In the genomic region with DNA sequence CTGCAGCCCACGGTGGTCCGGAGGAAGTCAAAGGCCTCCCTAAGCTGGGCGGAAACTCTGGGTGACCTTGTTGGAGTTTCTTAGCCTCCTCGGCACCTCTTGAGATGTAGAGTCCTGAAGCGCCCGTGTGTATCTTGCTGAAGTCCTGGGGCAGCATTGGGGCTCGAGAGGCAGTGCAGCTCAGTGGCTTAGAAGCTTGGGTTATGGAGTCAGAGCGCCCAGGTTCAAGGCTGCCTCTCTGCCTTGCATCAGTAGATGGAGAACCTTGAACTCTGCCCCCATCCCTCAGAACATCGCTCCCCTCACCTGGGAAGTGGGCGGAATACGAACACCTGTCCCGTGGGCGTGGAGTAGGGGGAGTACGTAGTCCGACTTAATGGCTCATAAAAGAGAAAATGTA, we compare ENCODE assay signal across 7 mouse cellular contexts. TPM values are rescaled to one million over a fixed set of nuclear protein-coding genes. Genes with fewer than 3 reads are reported as not detected.
DNase-seq lines count a peak whose midpoint lies in the region; ATAC-seq and TF ChIP-seq lines count a peak whose summit lies in the region.

No protein-coding gene starts in this region.

- H3K36me3 ChIP-seq in lung, embryonic 14.5 days (ENCODE audit: insufficient read depth): no peaks in the 10 kb centered on the region
- H3K36me3 ChIP-seq in forebrain, embryonic 12.5 days (replicated peaks): peaks cover 5% of the 10 kb centered on the region; the same call in 1 of the 2 replicates
- H3K36me3 ChIP-seq in limb, embryonic 12.5 days: no peaks in the 10 kb centered on the region
- H3K36me3 ChIP-seq in small intestine, adult 2 months (ENCODE audit: control insufficient read depth, insufficient read depth, low read length): peaks cover 2% of the 10 kb centered on the region; the same call in 1 of the 2 replicates

- peak overlapping the region; percentile 85 for H3K4me2 ChIP-seq in lung, embryonic 14.5 days
- peak overlapping the region; percentile 76 for H3K4me2 ChIP-seq in forebrain, embryonic 12.5 days
- peak overlapping the region; percentile 75 for H3K4me2 ChIP-seq in limb, embryonic 12.5 days

- peak overlapping the region; percentile 85 for H3K4me3 ChIP-seq in lung, embryonic 14.5 days (ENCODE audit: low read depth, low read length)
- peak overlapping the region; percentile 76 for H3K4me3 ChIP-seq in forebrain, embryonic 12.5 days (replicated peaks)
- H3K4me3 ChIP-seq in limb, embryonic 12.5 days (replicated peaks): peak overlapping the region; percentile 74
- H3K4me3 ChIP-seq in small intestine, adult 2 months (ENCODE audit: low read depth, low read length): peak overlapping the region; percentile 92

- no peaks in the 10 kb centered on the region for H3K9me3 ChIP-seq in lung, embryonic 14.5 days (ENCODE audit: low read depth, low read length)
- no peaks in the 10 kb centered on the region for H3K9me3 ChIP-seq in forebrain, embryonic 12.5 days
- H3K9me3 ChIP-seq in limb, embryonic 12.5 days: no peaks in the 10 kb centered on the region

- no peaks in the 10 kb centered on the region for H3K27me3 ChIP-seq in lung, embryonic 14.5 days (ENCODE audit: insufficient read depth, low read length)
- H3K27me3 ChIP-seq in forebrain, embryonic 12.5 days: no peaks in the 10 kb centered on the region
- no peaks in the 10 kb centered on the region for H3K27me3 ChIP-seq in limb, embryonic 12.5 days
- H3K27me3 ChIP-seq in small intestine, adult 2 months (ENCODE audit: control insufficient read depth, insufficient read depth, low read length): no peaks in the 10 kb centered on the region

- peak overlapping the region; percentile 64; the same call in 1 of the 2 replicates for H3K27ac ChIP-seq in lung, embryonic 14.5 days (ENCODE audit: low read depth)
- H3K27ac ChIP-seq in forebrain, embryonic 12.5 days: peak overlapping the region; percentile 63
- H3K27ac ChIP-seq in limb, embryonic 12.5 days: peak overlapping the region; percentile 64
- peak overlapping the region; percentile 78 for H3K27ac ChIP-seq in small intestine, adult 2 months (ENCODE audit: insufficient read depth, low read depth, low read length)

- no peak for TF ChIP-seq CTCF in lung, embryonic 14.5 days (IDR thresholded peaks at IDR 0.05; ENCODE audit: low read depth)
- no peak for TF ChIP-seq CTCF in small intestine, adult 2 months (IDR thresholded peaks at IDR 0.05; ENCODE audit: extremely low read depth, insufficient read length, insufficient replicate concordance, low read depth, low read length)

- no peak for ATAC-seq in lung, embryonic 14.5 days (ENCODE audit: insufficient read depth)
- no peak; the same call in 1 of the 2 replicates for ATAC-seq in forebrain, embryonic 12.5 days (ENCODE audit: low FRiP score)
- no peak; the same call in 1 of the 2 replicates for ATAC-seq in limb, embryonic 12.5 days (ENCODE audit: insufficient number of reproducible peaks, insufficient read depth, low FRiP score, low TSS enrichment, low read depth)

- no peak for DNase-seq in lung, embryonic 14.5 days
- DNase-seq in lung, postnatal 36 days: no peak
- DNase-seq in left cerebral cortex, adult 9 months (ENCODE audit: low spot score in 2 of 2): no peak
- DNase-seq in right cerebral cortex, postnatal 36 days (ENCODE audit: low spot score in 2 of 2): no peak

- H3K4me1 ChIP-seq in lung, embryonic 14.5 days (ENCODE audit: insufficient read depth): peaks cover 3% of the 10 kb centered on the region; the same call in 1 of the 2 replicates
- H3K4me1 ChIP-seq in forebrain, embryonic 12.5 days: peaks cover 24% of the 10 kb centered on the region
- peaks cover 17% of the 10 kb centered on the region for H3K4me1 ChIP-seq in limb, embryonic 12.5 days (replicated peaks)
- H3K4me1 ChIP-seq in small intestine, adult 2 months (ENCODE audit: control insufficient read depth, insufficient read depth, insufficient read length, low read length): peaks cover 5% of the 10 kb centered on the region; the same call in 1 of the 2 replicates

- 11% methylated on average over 15 of the region's 15 CpGs for WGBS in lung, embryonic 14.5 days
- WGBS in forebrain, embryonic 12.5 days: 13% methylated on average over 15 of the region's 15 CpGs
- WGBS in limb, embryonic 12.5 days: 9% methylated on average over 15 of the region's 15 CpGs
- 3% methylated on average over 15 of the region's 15 CpGs for WGBS in small intestine, adult 2 months

- peak overlapping the region; percentile 76 for H3K9ac ChIP-seq in lung, embryonic 14.5 days
- H3K9ac ChIP-seq in forebrain, embryonic 12.5 days: peak overlapping the region; percentile 68
- peak overlapping the region; percentile 63 for H3K9ac ChIP-seq in limb, embryonic 12.5 days (replicated peaks)

- no peak for TF ChIP-seq POLR2A in small intestine, adult 2 months (IDR thresholded peaks at IDR 0.05; ENCODE audit: low read depth, low read length)

RNA-seq across cellular contexts. Expression of a gene that starts 0.4 kb away (rescaled TPM):
- 17.0 and 17.1 TPM in 2 replicates for polyA plus RNA-seq in lung, embryonic 14.5 days (2014; fragmentation: Nextera tagmentation; extraction: Ambion mirVana)
- polyA plus RNA-seq in forebrain, embryonic 12.5 days (2016; fragmentation: Nextera tagmentation; extraction: Ambion mirVana): 20.1 and 22.7 TPM in 2 replicates
- 15.9 and 16.9 TPM in 2 replicates for polyA plus RNA-seq in limb, embryonic 12.5 days (2016; fragmentation: Nextera tagmentation; extraction: Ambion mirVana)
- 7.5 and 16.4 TPM in 2 replicates for polyA plus RNA-seq in small intestine, adult 2 months (2012; rRNA removed)

RNA-seq across cellular contexts. Expression of a gene that starts 27.1 kb away (rescaled TPM):
- 64.1 and 67.5 TPM in 2 replicates for polyA plus RNA-seq in lung, embryonic 14.5 days (2014; fragmentation: Nextera tagmentation; extraction: Ambion mirVana)
- 50.9 and 51.0 TPM in 2 replicates for polyA plus RNA-seq in forebrain, embryonic 12.5 days (2016; fragmentation: Nextera tagmentation; extraction: Ambion mirVana)
- polyA plus RNA-seq in limb, embryonic 12.5 days (2016; fragmentation: Nextera tagmentation; extraction: Ambion mirVana): 54.5 and 55.3 TPM in 2 replicates
- polyA plus RNA-seq in small intestine, adult 2 months (2012; rRNA removed): 14.0 and 21.3 TPM in 2 replicates
